Mouse (Mus musculus) megakaryocyte progenitor cell, adult 5-6 weeks (primary cell): ENCODE measurements at regions not wholly inside any gene's neighbourhood (a gene's known extent, or its start where the extent isn't known, plus 50 kb on each side); places are given as distances from the start of the nearest gene placed in this dataset.
A peak's percentile ranks its signal among the peaks of the same experiment; 100 is the strongest.
"Not testable (repeated sequence)": the region's sequence is repeated elsewhere in the genome, so short reads cannot be mapped to it uniquely, and the experiment has no call there.

Source experiments
- ATAC-seq: replicated peaks from 2 replicates; pipeline ENCODE4 v1.8.0; 2016; ENCODE audit warnings: mild to moderate bottlenecking, moderate TSS enrichment, inconsistent platforms; ENCODE audit not compliant: poor library complexity

GRCm38 (mm10) chr4:89753484-89753883 is 74.2 kb downstream of the Dmrta1 start:
- ATAC-seq: no peak

GRCm38 (mm10) chr4:89776269-89776668 is 97.0 kb downstream of the Dmrta1 start:
- no peak for ATAC-seq

GRCm38 (mm10) chr4:89781487-89781886 is 102.3 kb downstream of the Dmrta1 start:
- ATAC-seq: no peak

- ATAC-seq: no peak
Observed at GRCm38 (mm10) chr4:89816823-89817222, 137.6 kb downstream of the Dmrta1 start.

GRCm38 (mm10) chr4:89834552-89835206 is 155.4 kb downstream of the Dmrta1 start:
- ATAC-seq: no peak

GRCm38 (mm10) chr4:89875375-89876055 is 196.3 kb downstream of the Dmrta1 start:
- peak; percentile 64; the same call in 1 of the 2 replicates for ATAC-seq

- not testable (repeated sequence) for ATAC-seq
Observed at GRCm38 (mm10) chr4:89876131-89876530, 196.9 kb downstream of the Dmrta1 start.

GRCm38 (mm10) chr4:89881083-89881482 is 201.8 kb downstream of the Dmrta1 start:
- no peak for ATAC-seq

- no peak for ATAC-seq
Observed at GRCm38 (mm10) chr4:89909622-89910021, 230.4 kb downstream of the Dmrta1 start.

GRCm38 (mm10) chr4:89937673-89938072 is 258.4 kb downstream of the Dmrta1 start:
- ATAC-seq: no peak

GRCm38 (mm10) chr4:89941308-89941707 is 262.1 kb downstream of the Dmrta1 start:
- ATAC-seq: no peak

GRCm38 (mm10) chr4:89976146-89976545 is 242.5 kb upstream of the Zfp352 start:
- ATAC-seq: no peak

- ATAC-seq: no peak
Observed at GRCm38 (mm10) chr4:90003413-90003812, 215.2 kb upstream of the Zfp352 start.

- ATAC-seq: no peak
Observed at GRCm38 (mm10) chr4:90003898-90004297, 214.7 kb upstream of the Zfp352 start.

GRCm38 (mm10) chr4:90012723-90013122 is 205.9 kb upstream of the Zfp352 start:
- no peak for ATAC-seq

GRCm38 (mm10) chr4:90014203-90014602 is 204.4 kb upstream of the Zfp352 start:
- no peak for ATAC-seq
